Mouse (Mus musculus): ENCODE results near the gene Pmm1.

GRCm38 (mm10) chr15:81964980-81965545 is 4.3 kb upstream of the Pmm1 start:
- TF ChIP-seq CTCF (conservative IDR thresholded peaks at IDR 0.05 in 1 of 2, IDR thresholded peaks at IDR 0.05 in 1 of 2; ENCODE audit: low read depth in 2 of 2, low read length in 2 of 2) (no peak), JUND (conservative IDR thresholded peaks at IDR 0.05; ENCODE audit: low read depth, low read length) (no peak), POLR2A (IDR thresholded peaks at IDR 0.05; ENCODE audit: low read depth, low read length) (no peak), KAT2A (IDR thresholded peaks at IDR 0.05; ENCODE audit: insufficient replicate concordance, low read length) (no peak), MAX (IDR thresholded peaks at IDR 0.05; ENCODE audit: low read length) (no peak), EP300 (IDR thresholded peaks at IDR 0.05; ENCODE audit: low read length) (no peak), CHD2 (IDR thresholded peaks at IDR 0.05; ENCODE audit: low read length) (no peak), ZKSCAN1 (IDR thresholded peaks at IDR 0.05; ENCODE audit: borderline replicate concordance, low read depth, low read length) (no peak), TCF12 (IDR thresholded peaks at IDR 0.05; ENCODE audit: low read depth, low read length) (no peak), NRF1 (IDR thresholded peaks at IDR 0.05; ENCODE audit: low read depth, low read length) (no peak), IRF4 (IDR thresholded peaks at IDR 0.05; ENCODE audit: low read depth, low read length) (no peak), RCOR1 (conservative IDR thresholded peaks at IDR 0.05; ENCODE audit: low read depth, low read length) (no peak), RAD21 (IDR thresholded peaks at IDR 0.05; ENCODE audit: low read depth, low read length) (no peak)
